Mouse (Mus musculus) lung, adult 18-20 months (tissue): Measurements from ENCODE around the gene Pitpnm1.
A peak's percentile ranks its signal among the peaks of the same experiment; 100 is the strongest.
"Not testable (repeated sequence)": the region's sequence is repeated elsewhere in the genome, so short reads cannot be mapped to it uniquely, and the experiment has no call there.

Source experiments
- DNase-seq, 2 experiments: peaks; one replicate each; pipeline ENCODE4 v3.0.0; 2022; ENCODE audit warnings: mixed read lengths in 2 of 2

Gene Pitpnm1

GRCm38 (mm10) chr19:4099837-4100717, at the start of gene Pitpnm1:
Gene Pitpnm1, plus strand, starts transcription at chr19:4099998.
- peak; percentile 87 to 88 for DNase-seq

- DNase-seq: no peak
Observed at GRCm38 (mm10) chr19:4051016-4051415, 48.8 kb upstream of the Pitpnm1 start.

DNA sequence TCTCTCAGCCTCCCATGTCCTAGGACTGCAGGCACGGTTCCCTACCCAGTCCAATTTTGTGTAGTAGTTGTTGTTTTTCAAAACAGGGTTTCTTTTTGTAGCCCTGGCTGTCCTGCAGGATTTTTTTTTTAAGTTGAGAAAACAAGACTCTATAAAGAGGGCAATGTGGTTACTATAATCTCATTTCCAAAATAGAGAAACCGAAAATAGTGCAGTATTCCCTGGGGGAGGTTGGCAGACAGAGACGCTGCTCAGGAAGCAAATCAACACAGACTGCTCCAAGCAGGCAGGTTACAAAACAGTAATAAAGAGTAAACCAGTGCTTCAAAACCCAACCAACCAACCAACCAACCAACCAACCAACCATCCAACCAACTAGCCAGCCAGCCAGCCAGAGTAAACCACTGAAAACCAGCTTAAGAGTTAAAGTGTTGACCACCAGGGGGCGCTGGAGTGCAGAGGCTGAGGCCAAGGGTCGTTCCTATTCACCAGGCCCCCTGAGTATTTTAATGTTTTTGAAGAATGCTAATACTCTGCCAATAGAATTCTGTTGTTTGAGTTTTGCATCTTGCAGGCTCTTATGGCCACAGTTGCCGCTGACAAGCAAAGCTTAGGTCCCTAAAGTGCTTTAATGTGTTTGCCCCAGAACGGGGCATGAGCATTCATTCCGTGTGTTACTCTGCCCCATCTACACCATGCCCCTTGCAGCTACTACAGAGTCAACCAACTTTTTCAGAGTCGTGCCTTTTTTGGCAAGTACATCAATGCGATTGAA, 47.9 kb upstream of the Pitpnm1 start:
- DNase-seq: peak; percentile 45 to 65

DNA sequence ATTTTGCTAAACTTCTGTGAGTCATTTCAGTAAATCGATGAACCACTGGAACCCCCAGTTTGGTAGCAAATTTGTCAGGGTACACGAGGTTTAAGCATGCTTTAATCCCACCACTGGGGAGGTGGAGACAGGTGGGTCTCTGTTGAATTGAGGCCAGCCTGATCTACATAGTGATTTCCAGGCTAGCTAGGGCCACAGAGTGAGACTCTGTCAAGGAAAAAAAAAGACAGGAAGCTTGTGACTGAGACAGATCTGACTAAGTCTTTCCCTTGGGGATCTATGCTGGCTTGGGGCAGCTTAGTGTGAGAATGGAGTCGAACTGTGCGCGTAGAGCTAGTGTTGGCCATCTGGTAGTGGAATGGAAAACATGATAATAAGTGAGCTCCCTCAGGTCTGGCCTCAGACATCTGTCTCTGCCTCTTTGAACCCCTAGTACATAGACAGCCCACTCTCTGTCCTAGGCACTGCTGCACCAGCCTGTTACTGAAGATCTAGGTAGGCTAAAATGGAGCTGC, 47.2 kb upstream of the Pitpnm1 start:
- no peak for DNase-seq

GRCm38 (mm10) chr19:4054613-4055012, 45.2 kb upstream of the Pitpnm1 start:
- DNase-seq: no peak

DNA sequence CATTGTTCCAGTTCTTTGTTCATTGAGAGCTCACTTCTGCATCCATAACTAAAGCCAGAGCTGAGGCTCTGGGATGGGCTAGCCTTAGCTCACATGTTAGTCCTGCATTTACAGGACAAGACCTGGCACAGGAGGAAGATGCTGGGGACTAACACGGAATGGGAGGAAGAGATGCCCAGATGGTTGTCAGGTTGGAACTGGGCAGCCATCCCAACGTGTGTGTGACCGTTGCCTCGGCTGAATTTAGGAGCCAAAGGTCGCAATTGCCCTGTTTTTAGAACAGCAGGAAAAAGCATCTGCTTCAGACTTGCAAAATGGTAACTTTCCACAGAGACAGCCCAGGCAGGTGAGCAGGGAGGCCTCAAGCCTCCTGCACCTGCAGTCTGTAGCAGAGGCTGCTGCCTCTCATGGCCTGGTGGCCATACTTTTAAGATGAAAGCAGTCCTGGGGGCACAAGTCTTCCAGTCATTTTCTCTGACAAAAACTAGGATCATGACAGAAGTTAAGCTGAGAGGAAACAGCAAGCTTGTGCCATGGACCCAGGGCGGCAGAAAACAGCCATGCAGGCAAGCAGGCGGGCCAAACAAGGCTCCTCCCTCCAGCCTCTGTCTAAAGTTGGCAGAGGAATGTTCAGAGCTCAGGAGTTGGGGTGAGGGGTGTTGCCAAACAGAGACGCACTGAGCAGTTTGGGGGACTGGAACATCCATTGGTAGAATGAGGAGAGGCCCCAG, 44.4 kb upstream of the Pitpnm1 start:
- DNase-seq: no peak

- no peak for DNase-seq
Observed at GRCm38 (mm10) chr19:4055947-4056693, 43.7 kb upstream of the Pitpnm1 start.

GRCm38 (mm10) chr19:4056727-4057126, 43.1 kb upstream of the Pitpnm1 start:
- no peak for DNase-seq

GRCm38 (mm10) chr19:4057389-4057788, 42.4 kb upstream of the Pitpnm1 start:
- DNase-seq: no peak

- no peak for DNase-seq
Observed at GRCm38 (mm10) chr19:4057962-4058361, 41.8 kb upstream of the Pitpnm1 start.

DNA sequence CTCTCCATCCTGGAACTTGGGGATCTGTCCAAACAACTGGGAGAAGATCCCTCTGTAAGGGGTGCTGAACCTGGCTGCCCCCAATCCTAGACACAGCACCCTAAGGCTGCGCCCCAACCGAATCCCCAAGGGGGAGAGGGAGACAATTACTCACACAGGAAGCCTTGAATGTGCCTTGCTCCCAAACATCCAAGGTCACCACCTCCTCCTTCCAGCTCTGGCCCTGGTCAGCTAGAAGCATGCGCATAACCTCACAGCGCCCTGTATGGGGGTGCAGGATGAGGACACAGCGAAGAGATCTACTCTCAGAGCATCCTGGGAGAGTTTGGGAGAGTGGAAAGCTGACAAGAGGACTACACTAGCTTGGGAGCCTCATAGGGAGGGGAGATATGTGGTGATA, 41.2 kb upstream of the Pitpnm1 start:
- no peak for DNase-seq

- DNase-seq: peak; percentile 72 to 78
Observed at GRCm38 (mm10) chr19:4059069-4059740, 40.6 kb upstream of the Pitpnm1 start, which contains the start of gene Gstp3. Gene Gstp3, minus strand, starts transcription at chr19:4059569.

DNA sequence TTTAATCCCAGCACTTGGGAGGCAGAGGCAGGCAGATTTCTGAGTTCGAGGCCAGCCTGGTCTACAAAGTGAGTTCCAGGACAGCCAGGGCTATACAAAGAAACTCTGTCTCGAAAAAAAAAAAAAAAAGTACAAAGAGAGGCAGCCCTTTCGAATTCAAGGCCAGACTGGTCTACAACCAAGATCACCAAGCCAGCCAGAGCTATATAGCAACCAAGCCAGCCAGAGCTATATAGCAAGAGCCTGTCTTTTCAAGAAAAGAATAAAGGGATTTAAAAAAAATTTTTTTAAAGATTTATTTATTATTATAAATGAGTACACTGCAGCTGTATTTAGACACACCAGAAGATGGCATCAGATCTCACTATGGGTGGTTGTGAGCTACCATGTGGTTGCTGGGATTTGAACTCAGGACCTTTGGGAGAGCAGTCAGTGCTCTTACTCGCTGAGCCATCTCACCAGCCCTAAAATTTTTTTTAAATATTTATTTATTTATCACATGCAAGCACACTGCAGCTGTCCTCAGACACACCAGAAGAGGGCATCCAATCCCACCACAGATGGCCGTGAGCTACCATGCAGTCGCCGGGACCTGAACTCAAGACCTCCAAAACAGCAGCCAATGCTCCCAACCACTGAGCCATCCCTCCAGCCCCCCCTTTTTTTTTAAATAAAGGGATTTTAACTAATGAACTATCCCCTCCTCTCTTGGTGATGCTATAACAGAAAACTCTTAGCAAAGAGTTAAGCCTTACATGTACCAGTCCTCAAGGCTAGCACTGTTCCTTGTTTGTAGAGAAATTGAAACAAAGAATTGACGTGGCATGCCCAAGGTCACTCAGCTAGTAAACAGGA, 39.5 kb upstream of the Pitpnm1 start:
- DNase-seq: not testable (repeated sequence)

GRCm38 (mm10) chr19:4060899-4061465, 38.8 kb upstream of the Pitpnm1 start:
- no peak for DNase-seq

DNA sequence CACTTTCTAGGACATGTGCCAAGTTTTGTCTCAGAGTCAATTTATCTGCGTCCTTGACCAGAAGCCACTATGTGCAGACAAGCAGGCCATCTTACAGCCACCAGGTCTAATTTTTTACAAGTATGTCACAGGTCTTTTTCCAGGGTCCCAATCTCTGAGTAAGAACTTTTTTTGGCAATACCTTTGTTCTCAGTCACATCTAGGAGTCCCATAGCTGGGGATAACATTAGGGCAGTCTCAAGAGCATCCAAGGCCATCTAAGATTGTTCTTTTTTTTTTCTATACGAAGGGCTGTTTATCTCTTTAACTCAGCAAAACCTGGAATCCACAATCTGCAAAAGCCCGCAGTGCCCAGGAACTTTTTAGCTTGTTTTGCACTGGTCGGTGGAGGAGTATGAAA, 36.4 kb upstream of the Pitpnm1 start:
- not testable (repeated sequence) for DNase-seq

GRCm38 (mm10) chr19:4064501-4064900, 35.3 kb upstream of the Pitpnm1 start:
- DNase-seq: not testable (repeated sequence)

DNA sequence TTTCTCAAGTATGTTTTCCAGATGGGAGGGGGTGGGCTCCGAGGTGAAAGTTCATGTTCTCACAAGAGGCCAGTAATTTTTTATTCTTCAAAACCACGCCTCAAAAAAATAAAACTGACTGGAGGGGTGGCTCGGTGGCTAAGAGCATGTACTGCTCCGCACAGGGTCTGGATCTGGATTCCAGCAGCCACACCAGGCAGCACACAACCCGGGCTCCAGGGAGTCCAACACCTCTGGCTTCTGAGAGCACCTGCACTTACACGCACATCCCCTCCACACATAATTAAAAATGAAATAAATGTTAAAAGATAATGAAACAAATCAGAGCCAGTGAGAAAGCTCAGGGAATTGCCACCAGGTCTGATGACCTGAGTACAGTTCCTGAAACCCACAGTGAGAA, 33.5 kb upstream of the Pitpnm1 start:
- DNase-seq: no peak

DNA sequence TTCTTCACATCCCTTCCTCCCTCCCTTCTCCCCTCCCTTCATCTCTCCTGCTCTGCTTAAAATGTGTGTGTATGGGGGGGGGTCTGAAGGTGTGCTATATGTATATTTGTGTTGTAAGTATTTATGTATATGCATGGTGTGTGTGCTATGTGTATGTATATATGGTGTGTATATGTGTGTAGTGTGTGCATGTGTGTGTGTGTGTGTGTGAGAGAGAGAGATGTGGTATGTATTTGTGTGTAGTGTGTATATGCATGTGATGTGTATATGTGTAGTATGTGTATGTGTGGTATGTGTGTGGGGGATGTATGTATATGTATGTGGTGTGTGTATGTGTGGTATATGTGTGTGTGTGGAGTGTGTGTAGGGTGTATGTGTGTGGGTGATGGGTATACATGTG, 32.9 kb upstream of the Pitpnm1 start:
- DNase-seq: no peak

DNA sequence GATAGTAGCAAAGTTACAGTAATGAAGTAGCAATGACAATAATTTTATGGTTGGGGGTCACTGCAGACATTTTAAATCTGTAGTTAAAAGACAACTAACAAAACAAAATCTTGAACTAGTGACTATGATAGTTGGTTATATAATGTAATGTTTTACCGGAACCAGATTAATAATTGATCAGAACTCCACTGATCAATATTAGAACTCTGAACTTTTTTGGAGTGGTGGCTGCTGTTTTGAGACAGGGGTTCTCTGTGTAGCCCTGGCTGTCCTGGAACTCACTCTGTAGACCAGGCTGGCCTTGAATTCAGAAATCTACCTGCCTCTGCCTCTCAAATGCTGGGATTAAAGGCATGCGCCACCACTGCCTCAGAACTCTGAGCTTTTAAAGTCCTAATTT, 31.6 kb upstream of the Pitpnm1 start:
- DNase-seq: not testable (repeated sequence)
